Mouse (Mus musculus): ENCODE measurements around the gene Gltp. TPM values are rescaled to one million over a fixed set of nuclear protein-coding genes. Genes with fewer than 3 reads are reported as not detected.
A peak's percentile ranks its signal among the peaks of the same experiment; 100 is the strongest.

Gltp gene
- polyA plus RNA-seq, 1 experiment from 2014 or later, result 64.5 TPM

- ATAC-seq (ENCODE audit: low FRiP score, low TSS enrichment), result no peak
- H3K4me2 ChIP-seq (replicated peaks; ENCODE audit: low read depth, low read length), result no peak overlapping the region
- peaks cover 48% of the 10 kb centered on the region for H3K36me3 ChIP-seq (ENCODE audit: control insufficient read depth, insufficient read depth, low read length)
- H3K9ac ChIP-seq (ENCODE audit: low read depth, low read length), result no peak overlapping the region
- no peak overlapping the region for H3K27ac ChIP-seq (ENCODE audit: low read depth, low read length)
- no peaks in the 10 kb centered on the region; the same call in 1 of the 2 replicates for H3K9me3 ChIP-seq (ENCODE audit: control insufficient read depth, low read length)
- H3K4me3 ChIP-seq (ENCODE audit: low read length), result no peak overlapping the region
- H3K4me1 ChIP-seq (ENCODE audit: control insufficient read depth, insufficient read depth, low read length), result peaks cover 21% of the 10 kb centered on the region; the same call in 1 of the 2 replicates
- no peaks in the 10 kb centered on the region for H3K27me3 ChIP-seq (ENCODE audit: control insufficient read depth, insufficient read depth, low read length)
- 93% methylated on average over 13 of the region's 13 CpGs for WGBS
Observed at GRCm38 (mm10) chr5:114722846-114723245, 32.1 kb upstream of the Gltp start.

- ATAC-seq (ENCODE audit: low FRiP score, low TSS enrichment), result no peak
- Histone ChIP-seq H3K36me3 (ENCODE audit: control insufficient read depth, insufficient read depth, low read length) (peaks cover 51% of the 10 kb centered on the region), H3K9ac (ENCODE audit: low read depth, low read length) (no peak overlapping the region), H3K4me1 (ENCODE audit: control insufficient read depth, insufficient read depth, low read length) (peaks cover 21% of the 10 kb centered on the region; the same call in 1 of the 2 replicates), H3K27me3 (ENCODE audit: control insufficient read depth, insufficient read depth, low read length) (no peaks in the 10 kb centered on the region), H3K9me3 (ENCODE audit: control insufficient read depth, low read length) (no peaks in the 10 kb centered on the region; the same call in 1 of the 2 replicates), H3K4me3 (ENCODE audit: low read length) (no peak overlapping the region), H3K27ac (ENCODE audit: low read depth, low read length) (no peak overlapping the region), H3K4me2 (replicated peaks; ENCODE audit: low read depth, low read length) (no peak overlapping the region)
- WGBS, result 90% methylated on average over 10 of the region's 10 CpGs
Observed at GRCm38 (mm10) chr5:114721969-114722368, 31.2 kb upstream of the Gltp start.

- ATAC-seq (ENCODE audit: low FRiP score, low TSS enrichment), result peak; percentile 75
- no peak overlapping the region for H3K4me2 ChIP-seq (replicated peaks; ENCODE audit: low read depth, low read length)
- H3K9me3 ChIP-seq (ENCODE audit: control insufficient read depth, low read length), result no peaks in the 10 kb centered on the region; the same call in 1 of the 2 replicates
- no peak overlapping the region for H3K9ac ChIP-seq (ENCODE audit: low read depth, low read length)
- peaks cover 21% of the 10 kb centered on the region; the same call in 1 of the 2 replicates for H3K4me1 ChIP-seq (ENCODE audit: control insufficient read depth, insufficient read depth, low read length)
- H3K27ac ChIP-seq (ENCODE audit: low read depth, low read length), result peak overlapping the region; percentile 67
- peaks cover 56% of the 10 kb centered on the region for H3K36me3 ChIP-seq (ENCODE audit: control insufficient read depth, insufficient read depth, low read length)
- no peak overlapping the region for H3K4me3 ChIP-seq (ENCODE audit: low read length)
- no peaks in the 10 kb centered on the region for H3K27me3 ChIP-seq (ENCODE audit: control insufficient read depth, insufficient read depth, low read length)
- 50% methylated on average over 11 of the region's 11 CpGs for WGBS
Observed at GRCm38 (mm10) chr5:114720784-114721183, 30.0 kb upstream of the Gltp start.

GRCm38 (mm10) chr5:114719928-114720270 is 29.1 kb upstream of the Gltp start:
- no peak for ATAC-seq (ENCODE audit: low FRiP score, low TSS enrichment)
- WGBS, result 90% methylated on average over 6 of the region's 6 CpGs
- no peaks in the 10 kb centered on the region for H3K27me3 ChIP-seq (ENCODE audit: control insufficient read depth, insufficient read depth, low read length)

GRCm38 (mm10) chr5:114719003-114719927 is 28.5 kb upstream of the Gltp start:
- H3K4me2 ChIP-seq (replicated peaks; ENCODE audit: low read depth, low read length), result no peak overlapping the region

More at GRCm38 (mm10) chr5:114719928-114720270, 29.1 kb upstream of the Gltp start:
- Histone ChIP-seq H3K27ac (ENCODE audit: low read depth, low read length) (peak overlapping the region; percentile 60; the same call in 1 of the 2 replicates), H3K9ac (ENCODE audit: low read depth, low read length) (no peak overlapping the region), H3K9me3 (ENCODE audit: control insufficient read depth, low read length) (no peaks in the 10 kb centered on the region; the same call in 1 of the 2 replicates), H3K4me2 (replicated peaks; ENCODE audit: low read depth, low read length) (no peak overlapping the region), H3K4me3 (ENCODE audit: low read length) (no peak overlapping the region), H3K36me3 (ENCODE audit: control insufficient read depth, insufficient read depth, low read length) (peaks cover 64% of the 10 kb centered on the region), H3K4me1 (ENCODE audit: control insufficient read depth, insufficient read depth, low read length) (peaks cover 21% of the 10 kb centered on the region; the same call in 1 of the 2 replicates)

GRCm38 (mm10) chr5:114718483-114718882 is 27.7 kb upstream of the Gltp start:
- Histone ChIP-seq H3K4me2 (replicated peaks; ENCODE audit: low read depth, low read length) (no peak overlapping the region), H3K4me1 (ENCODE audit: control insufficient read depth, insufficient read depth, low read length) (peaks cover 21% of the 10 kb centered on the region; the same call in 1 of the 2 replicates), H3K36me3 (ENCODE audit: control insufficient read depth, insufficient read depth, low read length) (peaks cover 79% of the 10 kb centered on the region), H3K4me3 (ENCODE audit: low read length) (no peak overlapping the region), H3K9me3 (ENCODE audit: control insufficient read depth, low read length) (no peaks in the 10 kb centered on the region), H3K27ac (ENCODE audit: low read depth, low read length) (no peak overlapping the region), H3K27me3 (ENCODE audit: control insufficient read depth, insufficient read depth, low read length) (no peaks in the 10 kb centered on the region), H3K9ac (ENCODE audit: low read depth, low read length) (no peak overlapping the region)
- WGBS, result 87% methylated on average over 13 of the region's 13 CpGs
- no peak for ATAC-seq (ENCODE audit: low FRiP score, low TSS enrichment)

More at GRCm38 (mm10) chr5:114719003-114719927, 28.5 kb upstream of the Gltp start:
- peak; percentile 19; the same call in 1 of the 2 replicates for ATAC-seq (ENCODE audit: low FRiP score, low TSS enrichment)
- Histone ChIP-seq H3K27me3 (ENCODE audit: control insufficient read depth, insufficient read depth, low read length) (no peaks in the 10 kb centered on the region), H3K36me3 (ENCODE audit: control insufficient read depth, insufficient read depth, low read length) (peaks cover 71% of the 10 kb centered on the region), H3K9ac (ENCODE audit: low read depth, low read length) (no peak overlapping the region), H3K27ac (ENCODE audit: low read depth, low read length) (peak overlapping the region; percentile 60; the same call in 1 of the 2 replicates), H3K9me3 (ENCODE audit: control insufficient read depth, low read length) (no peaks in the 10 kb centered on the region; the same call in 1 of the 2 replicates), H3K4me1 (ENCODE audit: control insufficient read depth, insufficient read depth, low read length) (peaks cover 21% of the 10 kb centered on the region; the same call in 1 of the 2 replicates), H3K4me3 (ENCODE audit: low read length) (no peak overlapping the region)
- WGBS, result 74% methylated on average over 20 of the region's 20 CpGs

- 86% methylated on average over 8 of the region's 8 CpGs for WGBS
- Histone ChIP-seq H3K9me3 (ENCODE audit: control insufficient read depth, low read length) (no peaks in the 10 kb centered on the region), H3K27me3 (ENCODE audit: control insufficient read depth, insufficient read depth, low read length) (no peaks in the 10 kb centered on the region), H3K4me3 (ENCODE audit: low read length) (no peak overlapping the region), H3K4me1 (ENCODE audit: control insufficient read depth, insufficient read depth, low read length) (peaks cover 21% of the 10 kb centered on the region; the same call in 1 of the 2 replicates), H3K27ac (ENCODE audit: low read depth, low read length) (no peak overlapping the region), H3K36me3 (ENCODE audit: control insufficient read depth, insufficient read depth, low read length) (peaks cover 84% of the 10 kb centered on the region), H3K4me2 (replicated peaks; ENCODE audit: low read depth, low read length) (no peak overlapping the region), H3K9ac (ENCODE audit: low read depth, low read length) (no peak overlapping the region)
- no peak for ATAC-seq (ENCODE audit: low FRiP score, low TSS enrichment)
Observed at GRCm38 (mm10) chr5:114717937-114718336, 27.2 kb upstream of the Gltp start.

GRCm38 (mm10) chr5:114717292-114717691 is 26.5 kb upstream of the Gltp start:
- Histone ChIP-seq H3K4me2 (replicated peaks; ENCODE audit: low read depth, low read length) (no peak overlapping the region), H3K4me3 (ENCODE audit: low read length) (no peak overlapping the region), H3K27me3 (ENCODE audit: control insufficient read depth, insufficient read depth, low read length) (no peaks in the 10 kb centered on the region), H3K9me3 (ENCODE audit: control insufficient read depth, low read length) (no peaks in the 10 kb centered on the region), H3K4me1 (ENCODE audit: control insufficient read depth, insufficient read depth, low read length) (peaks cover 21% of the 10 kb centered on the region; the same call in 1 of the 2 replicates), H3K9ac (ENCODE audit: low read depth, low read length) (no peak overlapping the region), H3K36me3 (ENCODE audit: control insufficient read depth, insufficient read depth, low read length) (peaks cover 85% of the 10 kb centered on the region), H3K27ac (ENCODE audit: low read depth, low read length) (no peak overlapping the region)
- no peak for ATAC-seq (ENCODE audit: low FRiP score, low TSS enrichment)
- WGBS, result 85% methylated on average over 12 of the region's 12 CpGs

GRCm38 (mm10) chr5:114714551-114714950 is 23.8 kb upstream of the Gltp start:
- peaks cover 6% of the 10 kb centered on the region; the same call in 1 of the 2 replicates for H3K4me1 ChIP-seq (ENCODE audit: control insufficient read depth, insufficient read depth, low read length)
- no peak for ATAC-seq (ENCODE audit: low FRiP score, low TSS enrichment)
- no peak overlapping the region for H3K9ac ChIP-seq (ENCODE audit: low read depth, low read length)
- H3K4me3 ChIP-seq (ENCODE audit: low read length), result no peak overlapping the region
- H3K36me3 ChIP-seq (ENCODE audit: control insufficient read depth, insufficient read depth, low read length), result peaks cover 81% of the 10 kb centered on the region
- H3K4me2 ChIP-seq (replicated peaks; ENCODE audit: low read depth, low read length), result no peak overlapping the region
- 92% methylated on average over 18 of the region's 18 CpGs for WGBS
- H3K27ac ChIP-seq (ENCODE audit: low read depth, low read length), result no peak overlapping the region
- no peaks in the 10 kb centered on the region for H3K27me3 ChIP-seq (ENCODE audit: control insufficient read depth, insufficient read depth, low read length)
- no peaks in the 10 kb centered on the region for H3K9me3 ChIP-seq (ENCODE audit: control insufficient read depth, low read length)

All from kidney, embryonic 14.5 days (tissue).